10 mouse cellular contexts compared by ENCODE assay signal in the genomic region with DNA sequence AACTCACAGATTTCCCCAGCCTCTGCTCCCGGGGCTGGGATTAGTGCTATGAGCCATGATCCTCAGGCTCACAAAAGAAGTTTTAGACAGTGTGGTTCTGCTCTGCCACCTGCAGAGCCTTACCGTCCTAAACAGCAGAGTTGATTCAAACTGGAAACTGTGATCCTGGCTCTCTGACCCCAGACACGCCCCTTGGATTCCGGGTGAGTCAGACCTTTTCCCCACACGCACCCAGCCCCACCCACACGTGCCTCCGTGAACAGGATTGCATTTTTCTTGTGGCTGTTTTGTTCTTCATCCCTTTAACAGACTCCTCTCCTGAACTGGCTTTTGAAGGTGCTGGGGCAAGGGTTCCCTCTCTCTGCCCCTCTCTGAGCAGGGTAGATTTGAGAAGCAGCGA. TPM values are rescaled to one million over a fixed set of nuclear protein-coding genes. Genes with fewer than 3 reads are reported as not detected.
A peak's percentile ranks its signal among the peaks of the same experiment; 100 is the strongest.
DNase-seq lines count a peak whose midpoint lies in the region; ATAC-seq lines count a peak whose summit lies in the region.
"Had no signal": no experiment of that assay in that cellular context is flagged by ENCODE, and none has a peak within 500 bp of the region (broad histone marks: within the 10 kb centered on the region; RNA-seq: fewer than 3 reads in every experiment).

No protein-coding gene starts in this region.

- DNase-seq in kidney, adult 9 months, result peak; percentile 52
- no peak for DNase-seq in kidney, postnatal 4 days
- peak; percentile 84 for DNase-seq in 416B (ENCODE audit: low read depth)
- DNase-seq in ES-CJ7 (ENCODE audit: low read depth, low spot score), result peak; percentile 69
- peak; percentile 42 for DNase-seq in fibroblast of lung, adult 2 months (ENCODE audit: low read depth)
- no peak for DNase-seq in lung, adult 18-20 months
- DNase-seq: cerebellum, postnatal 25 days; thymus, postnatal 36 days had no signal

- no peak for ATAC-seq in activated CD4-positive, CD25-positive, alpha-beta regulatory T cell, adult 4 months

RNA-seq across cellular contexts. Expression of a gene that starts 1.4 kb away (rescaled TPM):
- polyA plus RNA-seq in activated CD4-positive, CD25-positive, alpha-beta regulatory T cell, adult 4 months (2017; shearing (Covaris generic)), result 10 to 100 TPM; 11.1 to 13.4 TPM

RNA-seq across cellular contexts. Expression of a gene that starts 10.5 kb away (rescaled TPM):
- 1 to 10 TPM in 1 of 2 experiments, under 1 TPM in 1; 0.49 to 1.5 TPM for polyA plus RNA-seq in activated CD4-positive, CD25-positive, alpha-beta regulatory T cell, adult 4 months (2017; shearing (Covaris generic))

RNA-seq across cellular contexts. Expression of a gene that starts 48.2 kb away (rescaled TPM):
- 1 to 10 TPM; 2.7 to 3.5 TPM for polyA plus RNA-seq in activated CD4-positive, CD25-positive, alpha-beta regulatory T cell, adult 4 months (2017; shearing (Covaris generic))

RNA-seq across cellular contexts. Expression of a gene that starts 58.0 kb away (rescaled TPM):
- polyA plus RNA-seq in activated CD4-positive, CD25-positive, alpha-beta regulatory T cell, adult 4 months (2017; shearing (Covaris generic)), result 10 to 100 TPM in 1 of 2 experiments, 1 to 10 TPM in 1; 6.3 to 10.9 TPM

RNA-seq across cellular contexts. Expression of a gene that starts 59.7 kb away (rescaled TPM):
- polyA plus RNA-seq in activated CD4-positive, CD25-positive, alpha-beta regulatory T cell, adult 4 months (2017; shearing (Covaris generic)), result not detected
- polyA plus RNA-seq: limb, embryonic 15.5 days had no signal

Comparison
In these comparisons a context has a peak if more than half of its experiments do, and no peak if none do; other contexts are left out.
1. DNase-seq: peak in kidney, adult 9 months (single experiment), 416B (single experiment), ES-CJ7 (single experiment) and fibroblast of lung, adult 2 months (single experiment); none in kidney, postnatal 4 days (0 of 2) and lung, adult 18-20 months (0 of 2).